Mouse (Mus musculus) fat pad, adult 2 months (tissue): ENCODE measurements around the gene Ugt1a9.
A peak's percentile ranks its signal among the peaks of the same experiment; 100 is the strongest.
"Not testable (repeated sequence)": the region's sequence is repeated elsewhere in the genome, so short reads cannot be mapped to it uniquely, and the experiment has no call there.

Source experiments
- DNase-seq: peaks from one replicate; pipeline ENCODE4 v3.0.0-alpha.2; 2011; ENCODE audit warnings: low read depth, low spot score; ENCODE audit errors: extremely low read depth

The Ugt1a9 gene

GRCm38 (mm10) chr1:88070495-88070894 lies at the start of gene Ugt1a9:
TSS of gene Ugt1a9 (plus strand) at chr1:88070800.
- no peak for DNase-seq

DNA sequence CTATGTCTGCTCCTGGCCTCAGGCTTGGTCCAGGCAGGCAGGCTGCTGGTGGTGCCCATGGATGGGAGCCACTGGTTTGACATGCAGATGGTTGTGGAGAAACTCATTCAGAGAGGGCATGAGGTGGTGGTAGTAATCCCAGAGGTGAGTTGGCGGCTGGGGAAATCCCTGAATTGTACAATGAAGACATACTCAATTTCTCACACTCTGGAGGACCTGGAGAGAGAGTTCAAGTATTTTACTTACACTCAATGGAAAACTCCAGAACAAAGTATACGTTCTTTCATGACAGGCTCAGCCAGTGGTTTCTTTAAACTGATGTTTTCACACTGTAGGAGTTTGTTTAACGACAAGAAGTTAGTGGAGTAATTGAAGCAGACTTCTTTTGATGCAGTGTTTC lies 45.4 kb upstream of the Ugt1a9 start:
- DNase-seq = not testable (repeated sequence)

DNA sequence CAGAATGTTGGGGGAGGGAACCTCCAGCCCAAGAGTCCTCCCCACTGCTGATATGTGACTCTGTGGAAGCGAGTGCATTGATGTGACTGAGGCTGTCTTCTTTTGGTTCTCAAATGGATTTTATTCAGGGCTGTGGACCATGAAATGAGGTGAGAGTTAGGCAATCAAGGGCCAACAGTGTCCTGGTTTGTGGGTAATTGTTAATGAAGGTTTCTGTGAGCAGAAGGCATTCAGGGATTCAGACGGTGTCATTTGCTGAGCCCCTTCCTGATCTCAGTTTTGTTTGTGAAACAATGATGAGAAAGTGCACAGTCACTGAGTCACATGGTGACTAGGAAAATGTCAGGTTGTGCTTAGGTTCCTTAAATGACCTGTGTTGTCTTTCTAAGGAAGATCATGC lies 27.6 kb upstream of the Ugt1a9 start:
- DNase-seq = not testable (repeated sequence)

DNA sequence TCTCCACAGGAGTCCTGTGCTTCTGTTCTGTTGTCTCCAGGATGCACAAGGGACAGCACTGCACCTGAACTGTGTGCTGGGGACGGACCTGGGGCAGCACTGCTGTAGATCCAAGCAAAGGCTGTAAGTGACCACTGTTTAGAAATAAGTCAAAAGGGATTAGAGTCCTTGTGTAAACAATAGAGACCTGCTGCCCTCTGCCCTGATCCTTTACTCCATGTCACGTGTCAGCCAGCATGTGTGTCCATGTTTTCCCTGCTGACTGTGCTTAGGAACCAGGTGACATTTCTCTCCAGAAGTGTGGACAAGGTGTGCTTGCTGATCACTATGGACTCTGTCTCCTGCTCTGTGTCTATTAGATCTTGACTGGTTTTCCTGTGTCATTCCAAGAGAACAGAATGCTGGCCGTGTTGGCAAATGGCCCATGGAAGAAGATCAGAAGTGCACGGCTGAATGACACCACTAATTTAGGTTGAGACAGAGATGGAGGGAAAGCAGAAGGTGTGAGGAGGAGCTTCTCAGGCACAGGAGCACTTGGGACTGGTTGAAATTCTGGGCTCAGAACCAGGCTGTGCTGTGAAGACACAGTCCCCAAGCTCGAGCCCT lies 25.7 kb upstream of the Ugt1a9 start:
- DNase-seq = not testable (repeated sequence)

DNA sequence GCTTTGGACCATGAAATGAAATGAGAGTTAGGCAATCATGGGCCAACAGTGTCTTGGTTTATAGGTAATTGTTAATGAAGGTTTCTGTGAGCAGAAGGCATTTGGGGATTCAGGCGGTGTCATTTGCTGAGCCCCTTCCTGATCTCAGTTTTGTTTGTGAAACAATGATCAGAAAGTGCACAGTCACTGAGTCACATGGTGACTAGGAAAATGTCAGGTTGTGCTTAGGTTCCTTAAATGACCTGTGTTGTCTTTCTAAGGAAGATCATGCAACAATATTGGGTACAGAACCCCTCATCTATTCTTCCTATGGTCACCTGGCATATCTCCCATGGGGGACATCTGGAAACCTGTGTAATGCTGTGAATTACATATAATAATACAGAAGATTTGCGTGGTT lies 23.2 kb upstream of the Ugt1a9 start:
- not testable (repeated sequence) for DNase-seq

GRCm38 (mm10) chr1:88055088-88055487 lies 15.5 kb upstream of the Ugt1a9 start, which contains the start of gene Ugt1a10:
TSS of gene Ugt1a10 (plus strand) at chr1:88055388.
- no peak for DNase-seq

GRCm38 (mm10) chr1:88066472-88067102 lies 4.0 kb upstream of the Ugt1a9 start:
- DNase-seq = not testable (repeated sequence)

- DNase-seq = no peak
Measured at GRCm38 (mm10) chr1:88070902-88071301, 302 bp downstream of the Ugt1a9 start.

DNA sequence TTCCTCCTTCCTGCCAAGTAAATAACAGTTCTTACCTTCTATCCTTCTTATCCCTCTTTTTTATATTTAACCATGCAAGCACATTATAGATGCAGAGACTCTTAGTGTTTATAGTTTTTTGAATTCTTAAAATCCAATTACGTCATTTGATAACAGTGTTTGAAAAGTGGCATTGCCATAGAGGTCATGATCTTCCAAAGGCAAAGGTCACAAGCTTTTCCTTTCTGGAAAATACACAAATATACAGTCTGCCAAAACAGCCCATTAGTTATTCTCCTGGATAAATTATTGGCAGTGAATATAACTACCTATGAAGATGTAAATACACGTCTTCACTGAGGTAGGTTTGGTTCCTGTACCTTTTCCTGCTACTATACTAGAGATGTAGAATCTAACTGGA lies 3.9 kb downstream of the Ugt1a9 start:
- DNase-seq = no peak

GRCm38 (mm10) chr1:88077128-88077527 lies 6.5 kb downstream of the Ugt1a9 start:
- DNase-seq = no peak

- no peak for DNase-seq
Measured at GRCm38 (mm10) chr1:88081670-88082069, 11.1 kb downstream of the Ugt1a9 start.

- DNase-seq = no peak
Measured at GRCm38 (mm10) chr1:88086125-88086524, 15.5 kb downstream of the Ugt1a9 start.

DNA sequence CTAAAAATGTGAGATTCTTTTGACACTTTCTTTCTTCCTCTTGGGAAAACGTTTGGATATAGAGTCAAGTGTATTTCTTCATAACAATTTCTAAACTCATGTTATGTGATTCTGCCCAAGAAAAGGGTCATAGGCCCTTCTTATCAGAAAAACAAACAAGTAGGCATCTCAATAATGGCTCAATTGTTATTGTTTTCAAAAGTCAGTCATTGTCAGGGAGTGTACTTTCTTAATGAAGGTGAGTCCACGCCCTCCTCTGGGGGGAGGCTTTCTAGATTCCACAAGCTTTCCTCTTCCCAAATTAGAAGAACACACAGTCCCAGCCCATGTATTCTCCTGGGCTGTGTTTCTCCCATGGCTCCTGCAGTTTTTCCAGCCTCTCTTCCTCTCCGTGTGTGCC lies 16.9 kb downstream of the Ugt1a9 start, which contains the start of gene Ugt1a8:
Ugt1a8 (plus strand) TSS at position 301 of the 400 bp plus-strand sequence.
- DNase-seq = no peak

DNA sequence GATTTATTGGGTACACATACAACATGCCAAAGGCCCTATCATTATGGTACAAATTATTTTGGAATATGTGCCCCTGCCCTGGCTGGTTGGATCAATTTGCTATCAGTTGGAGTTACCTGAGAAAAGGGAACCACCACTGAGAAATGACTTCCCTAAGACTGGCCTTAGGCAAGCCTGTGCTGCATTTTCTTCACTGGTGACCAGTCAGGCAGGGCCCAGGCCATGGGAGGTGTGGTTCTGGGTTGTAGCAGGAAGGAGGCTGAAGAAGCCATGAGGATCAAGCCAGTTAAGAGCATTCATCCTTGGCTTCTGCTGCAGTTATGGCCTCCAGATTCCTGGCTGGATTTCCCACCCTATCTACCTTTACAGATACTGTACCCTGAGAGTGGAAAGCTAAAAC lies 21.7 kb downstream of the Ugt1a9 start:
- DNase-seq = no peak

DNA sequence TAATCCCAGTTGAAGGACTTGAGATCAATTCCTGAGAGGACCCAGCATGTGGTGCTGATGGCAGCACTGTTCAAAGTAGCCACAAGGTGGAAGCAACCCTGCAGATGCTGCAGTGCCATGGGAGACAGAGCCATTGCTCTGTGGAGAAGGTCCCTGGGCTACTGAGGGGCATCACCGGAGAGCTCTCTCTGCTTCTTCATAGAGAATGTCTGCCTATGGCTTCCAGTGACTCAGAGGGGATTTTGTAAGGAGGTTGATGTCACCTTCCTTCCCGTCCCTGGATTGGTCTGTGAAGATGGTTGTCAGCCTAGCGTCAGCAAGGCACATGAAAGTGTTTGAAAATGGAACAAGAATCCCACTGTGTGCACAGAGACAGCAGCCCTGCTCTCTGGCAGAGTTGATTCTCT lies 23.7 kb downstream of the Ugt1a9 start:
- DNase-seq = not testable (repeated sequence)

DNA sequence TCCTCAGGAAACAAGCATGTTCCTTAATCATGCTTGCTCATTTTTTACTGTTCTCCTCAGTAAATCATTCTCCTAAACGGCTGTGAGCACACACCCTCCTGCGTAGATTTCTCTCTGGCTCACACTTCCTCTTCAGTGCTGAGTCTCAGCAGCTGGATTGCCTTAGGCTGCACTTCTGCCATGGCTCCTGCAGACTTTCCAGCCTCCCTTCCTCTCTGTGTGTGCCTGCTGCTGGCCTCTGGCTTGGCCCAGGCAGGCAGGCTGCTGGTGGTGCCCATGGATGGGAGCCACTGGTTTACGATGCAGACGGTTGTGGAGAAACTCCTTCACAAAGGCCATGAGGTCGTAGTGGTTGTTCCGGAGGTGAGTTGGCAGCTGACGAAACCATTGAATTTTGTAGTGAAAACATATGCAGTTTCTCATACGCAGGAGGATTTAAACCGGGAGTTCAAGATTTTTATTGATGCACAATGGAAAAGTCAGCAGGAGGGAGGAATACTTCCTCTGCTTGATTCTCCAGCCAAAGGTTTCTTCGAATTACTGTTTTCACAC lies 24.4 kb downstream of the Ugt1a9 start, which contains the start of gene Ugt1a7c:
Ugt1a7c (plus strand) TSS at position 122 of the 552 bp plus-strand sequence.
- DNase-seq = no peak

DNA sequence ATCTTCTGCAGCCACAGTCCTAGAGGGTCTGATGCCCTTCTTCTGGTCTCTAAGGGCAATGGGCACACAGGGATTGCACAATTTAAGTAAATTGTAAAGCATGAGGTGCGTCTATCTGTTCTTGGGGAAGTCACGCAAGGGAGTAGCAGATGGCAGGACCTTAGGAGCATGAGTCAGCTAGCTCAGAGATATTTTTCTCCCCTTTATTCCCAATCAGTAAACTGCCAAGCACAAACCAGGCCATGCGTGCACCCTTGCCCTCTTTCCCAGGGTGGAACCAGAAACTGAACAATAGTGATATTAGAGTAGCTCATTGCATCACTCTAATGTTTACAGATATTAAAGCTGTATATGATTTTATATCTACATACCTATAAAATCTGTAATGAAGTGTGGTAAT lies 27.9 kb downstream of the Ugt1a9 start:
- not testable (repeated sequence) for DNase-seq

DNA sequence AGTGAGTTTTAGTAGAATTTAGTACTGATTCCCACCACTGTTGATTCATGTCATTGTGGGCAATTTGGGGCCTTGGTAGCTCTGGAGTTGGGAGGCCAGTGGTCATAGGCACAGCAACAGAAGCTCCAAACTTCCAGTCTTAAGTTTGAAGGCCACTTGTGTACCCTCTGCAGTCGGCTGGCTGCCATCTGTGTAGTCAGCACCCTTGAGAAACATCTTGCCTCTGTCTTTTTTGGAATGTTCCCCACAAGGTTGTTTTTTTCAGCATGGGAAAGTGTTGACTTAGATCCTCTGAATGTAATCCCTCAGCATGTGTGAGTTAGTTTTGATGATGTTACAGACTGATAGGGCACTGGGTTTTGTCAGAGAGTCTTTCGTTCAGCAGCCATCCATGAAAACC lies 29.1 kb downstream of the Ugt1a9 start:
- DNase-seq = not testable (repeated sequence)

GRCm38 (mm10) chr1:88103019-88103418 lies 32.4 kb downstream of the Ugt1a9 start, which contains the start of gene Ugt1a6b:
TSS of gene Ugt1a6b (plus strand) at chr1:88103252.
- DNase-seq = peak; percentile 74

DNA sequence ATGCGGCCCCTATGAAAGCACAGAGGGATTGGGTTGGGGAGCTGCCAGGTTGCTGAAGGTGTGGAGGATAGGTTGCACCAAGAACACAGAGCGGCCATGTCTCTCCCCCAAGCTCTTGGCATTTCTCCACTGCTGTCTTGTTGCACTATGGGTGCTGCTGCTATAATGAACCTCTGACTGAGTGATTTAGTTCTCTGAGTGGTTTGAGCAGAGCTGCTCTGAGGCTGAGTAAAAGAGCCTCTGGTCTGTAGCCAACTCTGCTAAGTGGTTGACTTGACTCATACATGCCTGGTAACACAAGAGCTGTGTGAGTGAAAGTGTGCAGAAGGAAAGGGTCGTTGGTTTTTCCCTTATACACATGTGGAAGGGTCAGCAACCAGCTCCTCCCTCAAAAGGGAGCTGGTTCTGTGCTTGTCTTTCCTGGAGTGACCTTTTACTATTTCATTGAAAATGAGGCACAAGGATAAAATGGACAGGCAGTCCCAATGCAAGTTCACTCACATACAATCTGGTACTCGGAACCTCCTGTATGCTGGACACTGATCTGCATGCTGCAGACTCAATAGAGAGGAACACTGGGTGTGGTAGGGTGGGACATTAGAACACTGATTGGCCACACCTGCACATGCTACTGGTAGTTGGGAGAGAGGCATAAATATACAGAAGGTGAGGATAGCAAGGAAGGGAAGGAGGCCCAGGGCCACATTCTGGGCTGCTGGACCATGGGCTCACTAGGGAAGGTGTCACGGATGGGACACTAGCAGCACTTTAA lies 33.3 kb downstream of the Ugt1a9 start:
- not testable (repeated sequence) for DNase-seq

GRCm38 (mm10) chr1:88104667-88105430 lies 34.2 kb downstream of the Ugt1a9 start:
- DNase-seq = no peak
